Mouse (Mus musculus) midbrain, embryonic 12.5 days (tissue): ENCODE results near the gene Ano5. TPM values are rescaled to one million over a fixed set of nuclear protein-coding genes. Genes with fewer than 3 reads are reported as not detected.

Source experiments
- ATAC-seq: fragments of 200-750 bp; cut with Nextera tagmentation; 2 replicates; pipeline ENCODE4 v1.8.0; 2017; ENCODE audit warnings: low read depth, moderate TSS enrichment, moderate library complexity; ENCODE audit not compliant: low FRiP score
- H3K27ac ChIP-seq: fragments of 300-500 bp; sonication (generic); replicated peaks from 2 replicates; pipeline ENCODE4 v1.5.1; 2016; ENCODE audit warnings: mild to moderate bottlenecking
- H3K27me3 ChIP-seq: fragments of 300-500 bp; sonication (generic); 2 replicates; pipeline ENCODE4 v1.6.1; 2016; ENCODE audit warnings: mild to moderate bottlenecking
- H3K36me3 ChIP-seq: fragments of 300-500 bp; sonication (generic); 2 replicates; pipeline ENCODE4 v1.6.1; 2016
- H3K4me1 ChIP-seq: fragments of 300-500 bp; sonication (generic); 2 replicates; pipeline ENCODE4 v1.6.1; 2016
- H3K4me2 ChIP-seq: fragments of 300-500 bp; sonication (generic); replicated peaks from 2 replicates; pipeline ENCODE4 v1.6.1; 2016; ENCODE audit warnings: mild to moderate bottlenecking, moderate library complexity
- H3K4me3 ChIP-seq: fragments of 300-500 bp; sonication (generic); 2 replicates; pipeline ENCODE4 v1.5.1; 2016; ENCODE audit warnings: mild to moderate bottlenecking
- H3K9ac ChIP-seq: fragments of 300-500 bp; sonication (generic); replicated peaks from 2 replicates; pipeline ENCODE4 v1.6.1; 2016; ENCODE audit warnings: mild to moderate bottlenecking, moderate library complexity
- H3K9me3 ChIP-seq: fragments of 300-500 bp; sonication (generic); 2 replicates; pipeline ENCODE4 v1.6.1; 2016; ENCODE audit warnings: mild to moderate bottlenecking
- WGBS: fragments of 180-500 bp; shearing (Covaris S2); methylation state at CpG from one replicate; pipeline ENCODE4 v1.1.7; 2016; 5-methylcytosine and 5-hydroxymethylcytosine counted together
- polyA plus RNA-seq: library from polyadenylated mRNA; unstranded; fragments of >200 nt; fragmentation: Nextera tagmentation; extraction: Ambion mirVana; gene quantifications from 2 replicates; pipeline ENCODE4 v1.2.1, GENCODE M21; 2016

The Ano5 gene
- 0.45 and 0.50 TPM in 2 replicates for polyA plus RNA-seq

GRCm38 (mm10) chr7:51510671-51511651 is at the start of gene Ano5:
Ano5 (plus strand) TSS chr7:51511029.
- H3K9me3 ChIP-seq = no peaks in the 10 kb centered on the region
- H3K36me3 ChIP-seq = no peaks in the 10 kb centered on the region
- peak; percentile 86 for ATAC-seq
- peak within 1 kb of the TSS; percentile 89 for H3K4me2 ChIP-seq
- H3K27me3 ChIP-seq = peaks cover 19% of the 10 kb centered on the region
- no peaks in the 10 kb centered on the region for H3K4me1 ChIP-seq
- H3K9ac ChIP-seq = peak within 1 kb of the TSS; percentile 52
- no peak within 1 kb of the TSS for H3K27ac ChIP-seq
- H3K4me3 ChIP-seq = peak within 1 kb of the TSS; percentile 53
- WGBS = 3% methylated on average over 45 of the region's 45 CpGs

GRCm38 (mm10) chr7:51499396-51499795 is 11.4 kb upstream of the Ano5 start:
- H3K4me3 ChIP-seq = no peak overlapping the region
- ATAC-seq = no peak
- H3K9me3 ChIP-seq = no peaks in the 10 kb centered on the region
- no peak overlapping the region for H3K27ac ChIP-seq
- H3K4me1 ChIP-seq = no peaks in the 10 kb centered on the region
- H3K4me2 ChIP-seq = no peak overlapping the region
- 45% methylated on average over 2 of the region's 2 CpGs for WGBS
- no peaks in the 10 kb centered on the region for H3K27me3 ChIP-seq
- no peak overlapping the region for H3K9ac ChIP-seq
- no peaks in the 10 kb centered on the region for H3K36me3 ChIP-seq

- no peak overlapping the region for H3K27ac ChIP-seq
- H3K4me1 ChIP-seq = no peaks in the 10 kb centered on the region
- H3K9me3 ChIP-seq = no peaks in the 10 kb centered on the region
- ATAC-seq = no peak
- H3K4me2 ChIP-seq = no peak overlapping the region
- H3K36me3 ChIP-seq = no peaks in the 10 kb centered on the region
- no peak overlapping the region for H3K4me3 ChIP-seq
- no peaks in the 10 kb centered on the region for H3K27me3 ChIP-seq
- 43% methylated on average over 2 of the region's 2 CpGs for WGBS
- no peak overlapping the region for H3K9ac ChIP-seq
Observed at GRCm38 (mm10) chr7:51503940-51504339, 6.9 kb upstream of the Ano5 start.

- Histone ChIP-seq H3K4me2 (no peak overlapping the region), H3K36me3 (no peaks in the 10 kb centered on the region), H3K4me3 (no peak overlapping the region), H3K9me3 (no peaks in the 10 kb centered on the region), H3K27me3 (peaks cover 19% of the 10 kb centered on the region), H3K9ac (no peak overlapping the region), H3K27ac (no peak overlapping the region), H3K4me1 (no peaks in the 10 kb centered on the region)
- no peak for ATAC-seq
- WGBS = 71% methylated on average over 7 of the region's 7 CpGs
Observed at GRCm38 (mm10) chr7:51510147-51510546, 682 bp upstream of the Ano5 start.

- Histone ChIP-seq H3K9ac (no peak overlapping the region), H3K4me3 (no peak overlapping the region), H3K4me2 (no peak overlapping the region), H3K36me3 (no peaks in the 10 kb centered on the region), H3K27me3 (no peaks in the 10 kb centered on the region), H3K9me3 (no peaks in the 10 kb centered on the region), H3K4me1 (no peaks in the 10 kb centered on the region), H3K27ac (no peak overlapping the region)
- ATAC-seq = no peak
Observed at GRCm38 (mm10) chr7:51539344-51539743, 28.5 kb downstream of the Ano5 start.

- H3K36me3 ChIP-seq = no peaks in the 10 kb centered on the region
- H3K4me2 ChIP-seq = no peak overlapping the region
- H3K27ac ChIP-seq = no peak overlapping the region
- ATAC-seq = no peak
- WGBS = 77% methylated on average over 6 of the region's 6 CpGs
- H3K27me3 ChIP-seq = no peaks in the 10 kb centered on the region
- H3K9me3 ChIP-seq = no peaks in the 10 kb centered on the region
- no peak overlapping the region for H3K9ac ChIP-seq
- H3K4me1 ChIP-seq = no peaks in the 10 kb centered on the region
- no peak overlapping the region for H3K4me3 ChIP-seq
Observed at GRCm38 (mm10) chr7:51540736-51541135, 29.9 kb downstream of the Ano5 start.

GRCm38 (mm10) chr7:51600021-51600420 is 89.2 kb downstream of the Ano5 start:
- H3K9me3 ChIP-seq = no peaks in the 10 kb centered on the region
- WGBS = 88% methylated on average over 4 of the region's 4 CpGs
- H3K36me3 ChIP-seq = no peaks in the 10 kb centered on the region
- no peak for ATAC-seq
- no peak overlapping the region for H3K4me3 ChIP-seq
- no peaks in the 10 kb centered on the region for H3K4me1 ChIP-seq
- H3K27ac ChIP-seq = no peak overlapping the region
- H3K9ac ChIP-seq = no peak overlapping the region
- H3K27me3 ChIP-seq = no peaks in the 10 kb centered on the region
- no peak overlapping the region for H3K4me2 ChIP-seq

- H3K27me3 ChIP-seq = no peaks in the 10 kb centered on the region
- ATAC-seq = no peak
- H3K9me3 ChIP-seq = no peaks in the 10 kb centered on the region
- H3K9ac ChIP-seq = no peak overlapping the region
- no peak overlapping the region for H3K4me3 ChIP-seq
- no peak overlapping the region for H3K27ac ChIP-seq
- WGBS = 92% methylated on average over 12 of the region's 12 CpGs
- H3K4me2 ChIP-seq = no peak overlapping the region
- no peaks in the 10 kb centered on the region for H3K4me1 ChIP-seq
- no peaks in the 10 kb centered on the region for H3K36me3 ChIP-seq
Observed at GRCm38 (mm10) chr7:51603741-51604140, 92.9 kb downstream of the Ano5 start.

GRCm38 (mm10) chr7:51614404-51614803 is 103.6 kb downstream of the Ano5 start:
- Histone ChIP-seq H3K27me3 (no peaks in the 10 kb centered on the region), H3K4me1 (no peaks in the 10 kb centered on the region), H3K4me2 (no peak overlapping the region), H3K9me3 (no peaks in the 10 kb centered on the region), H3K9ac (no peak overlapping the region), H3K27ac (no peak overlapping the region), H3K4me3 (no peak overlapping the region), H3K36me3 (no peaks in the 10 kb centered on the region)
- no peak for ATAC-seq
- WGBS = 43% methylated on average over 5 of the region's 5 CpGs

GRCm38 (mm10) chr7:51617941-51618340 is 107.1 kb downstream of the Ano5 start:
- Histone ChIP-seq H3K4me3 (no peak overlapping the region), H3K9me3 (no peaks in the 10 kb centered on the region), H3K4me1 (0 out of 2 replicates have a peak, but pooled peaks cover 3% of the 10 kb centered on the region), H3K27ac (0 out of 2 replicates have a peak overlapping the region, but pooled peaks have one; percentile 39), H3K4me2 (peak overlapping the region; percentile 32; the same call in 1 of the 2 replicates), H3K36me3 (no peaks in the 10 kb centered on the region), H3K27me3 (peaks cover 18% of the 10 kb centered on the region), H3K9ac (no peak overlapping the region)
- ATAC-seq = no peak

- 0 out of 2 replicates have a peak overlapping the region, but pooled peaks have one; percentile 46 for H3K27ac ChIP-seq
- no peak overlapping the region for H3K9ac ChIP-seq
- 0 out of 2 replicates have a peak, but pooled peaks have one; percentile 35 for ATAC-seq
- H3K4me2 ChIP-seq = no peak overlapping the region
- H3K27me3 ChIP-seq = peaks cover 19% of the 10 kb centered on the region
- H3K9me3 ChIP-seq = no peaks in the 10 kb centered on the region
- 0 out of 2 replicates have a peak, but pooled peaks cover 3% of the 10 kb centered on the region for H3K4me1 ChIP-seq
- no peak overlapping the region for H3K4me3 ChIP-seq
- 28% methylated on average over 2 of the region's 2 CpGs for WGBS
- H3K36me3 ChIP-seq = no peaks in the 10 kb centered on the region
Observed at GRCm38 (mm10) chr7:51618412-51618811, 107.6 kb downstream of the Ano5 start.

GRCm38 (mm10) chr7:51619977-51620376 is 109.1 kb downstream of the Ano5 start:
- Histone ChIP-seq H3K27me3 (peaks cover 34% of the 10 kb centered on the region), H3K4me1 (peaks cover 3% of the 10 kb centered on the region; the same call in 1 of the 2 replicates), H3K4me2 (peak overlapping the region; percentile 25), H3K36me3 (no peaks in the 10 kb centered on the region), H3K9ac (no peak overlapping the region), H3K9me3 (no peaks in the 10 kb centered on the region), H3K4me3 (0 out of 2 replicates have a peak overlapping the region, but pooled peaks have one; percentile 9), H3K27ac (no peak overlapping the region)
- ATAC-seq = no peak
- WGBS = 38% methylated on average over 1 of the region's 1 CpGs
